Mouse (Mus musculus): ENCODE measurements around the gene H2-DMb2.

The H2-DMb2 gene
- long read RNA-seq, experiment 1, partial matches to known transcripts = 0 of 3 reads
- long read RNA-seq, experiment 1, other reads (novel, unspliced or antisense) = 0 of 3 reads
- long read RNA-seq, experiment 2, partial matches to known transcripts = 1 of 3 reads
- long read RNA-seq, experiment 2, other reads (novel, unspliced or antisense) = 0 of 3 reads

DNA sequence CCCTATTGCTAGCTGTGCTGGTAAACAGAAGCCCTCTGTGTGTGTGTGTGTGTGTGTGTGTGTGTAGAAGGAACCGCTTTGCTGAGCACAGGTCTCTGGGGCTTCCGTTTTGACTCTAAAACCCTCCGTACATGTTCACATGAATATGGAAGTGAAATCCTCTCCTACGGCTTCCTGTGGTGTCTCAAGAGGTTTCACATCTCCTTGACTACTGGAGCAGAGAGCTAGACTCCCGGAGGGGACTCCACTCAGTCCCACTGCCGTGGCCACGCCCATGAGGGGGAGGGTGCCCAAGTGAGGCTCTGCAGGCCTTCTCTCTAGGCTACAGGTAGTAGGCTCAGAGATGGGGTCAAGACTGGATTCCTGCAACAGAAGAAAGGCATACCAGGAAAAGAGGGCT is at the start of gene H2-DMb2:
H2-DMb2 (plus strand) TSS at position 275 of the 400 bp plus-strand sequence.
- intact Hi-C loops (cut with DNase I) = no loop called here

DNA sequence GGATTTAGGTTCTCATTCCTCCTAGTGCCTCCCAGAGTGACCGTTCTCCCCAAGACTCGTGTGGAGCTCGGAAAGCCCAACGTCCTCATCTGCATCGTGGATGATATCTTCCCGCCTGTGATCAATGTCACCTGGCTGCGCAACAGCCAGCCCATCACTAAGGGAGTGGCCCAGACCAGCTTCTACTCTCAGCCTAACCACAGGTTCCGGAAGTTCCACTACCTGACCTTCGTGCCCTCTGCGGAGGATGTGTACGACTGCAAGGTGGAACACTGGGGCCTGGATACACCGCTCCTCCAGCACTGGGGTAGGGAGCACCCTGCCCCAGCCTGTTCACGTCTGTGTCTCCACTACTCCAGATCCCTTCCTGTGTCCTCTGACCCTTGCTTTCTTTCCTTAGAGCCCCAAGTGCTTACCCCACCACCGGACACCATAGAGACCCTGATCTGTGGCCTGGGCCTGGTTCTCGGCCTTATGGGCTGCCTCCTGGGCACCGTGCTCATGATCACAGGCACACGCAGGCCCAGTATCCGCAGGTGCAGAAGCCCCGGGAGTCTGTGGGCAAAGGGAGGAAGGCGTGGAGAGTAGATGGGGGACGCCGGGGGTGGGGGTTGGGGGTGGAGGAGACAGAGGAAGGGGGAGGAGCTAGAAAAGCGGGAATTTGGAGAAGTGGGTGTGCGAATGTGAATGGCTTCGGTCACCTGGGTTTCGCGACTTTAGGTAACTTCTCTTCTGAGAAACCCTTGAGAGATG is 48.6 kb upstream of the H2-DMb2 start:
- intact Hi-C loops (cut with DNase I) = no loop called here

DNA sequence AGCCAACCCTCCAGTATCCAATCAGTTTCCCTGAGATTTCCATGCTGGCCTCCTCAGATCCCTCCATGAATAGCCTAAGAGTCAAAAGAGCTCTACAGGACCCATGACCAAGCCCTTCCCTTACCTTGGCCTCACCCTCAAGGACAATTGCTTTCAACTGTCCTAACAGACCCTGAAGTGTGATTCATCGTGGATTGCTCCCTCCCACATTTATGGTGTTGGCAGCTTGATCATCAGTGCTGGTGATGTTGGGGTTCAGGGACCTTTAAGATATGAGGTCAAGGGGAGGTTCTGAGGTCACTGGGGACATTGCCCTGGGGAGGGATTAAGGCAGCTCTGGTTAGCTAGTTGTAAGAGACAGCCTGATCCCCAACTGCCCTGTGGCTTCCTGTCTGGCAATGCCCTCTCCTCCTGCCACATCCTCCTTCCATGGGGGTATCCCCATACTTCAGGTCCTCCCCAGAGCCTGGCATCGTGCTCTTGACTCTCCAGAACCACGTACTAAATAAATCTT is 46.6 kb upstream of the H2-DMb2 start:
- intact Hi-C loops (cut with DNase I) = no loop called here

DNA sequence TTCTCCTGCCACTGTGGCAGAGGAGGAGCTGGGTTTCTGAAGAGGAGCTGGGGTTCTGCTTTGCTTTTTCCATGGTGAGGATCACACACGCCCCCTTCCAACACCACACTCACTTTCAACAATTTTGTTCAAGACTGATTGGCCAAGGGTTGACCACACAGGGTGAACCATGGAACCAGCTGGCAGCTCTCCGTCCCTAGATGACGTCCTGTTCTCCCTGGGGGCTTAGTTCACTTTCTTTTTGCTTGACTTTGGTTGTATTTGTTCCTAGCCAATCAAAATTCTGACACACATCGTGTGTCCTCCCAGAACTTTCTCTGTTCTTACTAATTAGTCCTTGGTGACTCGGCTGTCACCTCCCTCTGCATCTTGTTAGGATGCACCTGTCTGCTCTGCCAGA is 45.8 kb upstream of the H2-DMb2 start:
- intact Hi-C loops (cut with DNase I) = no loop called here

DNA sequence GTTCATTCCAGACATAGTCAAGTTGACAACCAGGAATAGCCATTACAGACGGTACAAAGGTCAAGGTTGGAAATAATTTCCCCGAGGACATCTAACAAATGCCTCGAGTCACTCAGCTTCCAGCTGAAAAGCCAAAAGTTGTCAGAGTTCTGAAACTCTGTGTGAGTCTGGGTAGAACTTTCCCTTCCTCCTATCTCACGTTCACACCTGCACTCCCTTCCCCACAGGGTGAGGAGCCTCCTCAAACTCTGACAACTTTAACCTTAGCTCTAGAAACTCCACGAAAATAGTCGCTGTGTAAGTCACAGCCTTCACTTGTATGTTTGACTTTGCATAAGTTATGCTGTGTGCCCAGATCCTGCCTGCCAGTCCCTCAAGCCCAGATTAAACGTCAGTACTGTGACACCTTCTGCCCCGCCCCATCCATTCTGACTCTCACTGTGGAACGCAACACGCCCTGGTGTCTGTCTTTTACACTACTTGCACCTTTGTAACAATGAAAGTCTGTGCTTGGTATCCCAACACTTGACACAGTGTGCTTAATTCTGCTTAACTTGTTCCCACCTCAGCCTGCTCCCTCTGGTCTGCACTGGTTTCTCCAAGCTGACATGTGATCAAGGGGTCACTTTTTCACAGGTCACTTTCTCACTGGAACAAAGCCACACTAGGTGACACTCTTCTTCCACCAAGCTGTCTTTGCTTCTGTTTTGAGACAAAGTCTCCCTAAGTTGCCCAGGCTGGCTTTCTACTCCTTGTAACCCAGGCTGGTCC is 44.2 kb upstream of the H2-DMb2 start:
- intact Hi-C loops (cut with DNase I) = no loop called here

DNA sequence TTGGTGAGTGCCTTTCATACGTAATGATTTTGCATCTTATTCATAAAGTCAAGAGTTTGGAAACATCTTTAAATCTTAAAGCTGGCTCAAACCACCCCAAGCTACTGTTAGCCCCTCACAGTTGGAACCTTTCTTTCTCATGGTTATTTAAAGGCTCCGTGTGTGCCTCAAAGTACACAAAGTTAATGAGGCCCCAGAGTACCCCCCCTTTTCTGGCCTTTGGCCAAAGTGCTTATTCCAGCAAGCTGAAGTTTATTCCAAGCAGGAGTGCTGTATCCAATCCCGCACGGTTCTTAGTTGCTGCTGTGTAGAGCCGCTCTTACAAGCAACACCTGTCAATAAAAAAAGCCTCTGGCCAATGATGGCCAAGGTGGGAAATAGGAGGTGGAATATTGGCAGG is 43.6 kb upstream of the H2-DMb2 start:
- intact Hi-C loops (cut with DNase I) = no loop called here

DNA sequence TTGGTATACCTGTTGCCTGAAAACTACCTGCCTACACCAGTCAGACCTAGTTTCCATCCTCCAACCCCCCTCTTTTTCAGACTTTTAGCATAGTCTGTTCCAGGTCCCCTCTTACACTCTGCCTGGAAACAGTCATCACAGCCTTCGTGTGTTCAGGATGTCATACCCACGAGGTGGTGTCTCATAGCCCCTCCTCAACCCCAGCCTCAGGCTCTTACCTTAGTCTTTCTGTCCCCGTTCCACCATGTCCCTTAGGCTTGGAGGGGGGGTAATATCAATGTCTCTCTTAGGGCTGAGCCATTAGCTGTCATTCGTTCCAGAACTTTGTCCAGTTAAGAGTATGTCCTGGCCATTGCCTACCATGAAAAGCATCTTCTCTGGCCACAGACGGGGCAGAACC is 41.9 kb upstream of the H2-DMb2 start:
- intact Hi-C loops (cut with DNase I) = no loop called here

DNA sequence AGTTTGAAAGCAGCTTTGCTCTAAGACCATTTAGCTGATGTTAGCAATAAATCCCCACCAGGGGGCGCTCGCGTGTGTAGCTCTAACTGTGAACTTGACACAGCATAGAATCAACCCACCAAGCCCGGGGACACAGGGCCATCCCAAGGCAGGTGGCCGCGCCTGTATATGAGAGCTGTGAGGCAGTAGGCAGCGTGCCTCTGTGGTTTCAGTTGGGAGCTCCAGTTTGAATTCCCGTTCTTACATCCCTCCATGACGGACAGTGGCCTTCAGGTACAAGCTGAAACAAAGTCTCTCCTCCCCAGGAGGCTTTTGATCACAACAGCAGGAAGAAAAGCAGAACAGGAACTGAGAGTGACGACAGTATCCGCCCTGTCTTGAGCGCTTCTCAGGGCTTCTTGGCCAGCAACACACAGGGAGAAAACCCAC is 41.5 kb upstream of the H2-DMb2 start:
- intact Hi-C loops (cut with DNase I) = no loop called here

DNA sequence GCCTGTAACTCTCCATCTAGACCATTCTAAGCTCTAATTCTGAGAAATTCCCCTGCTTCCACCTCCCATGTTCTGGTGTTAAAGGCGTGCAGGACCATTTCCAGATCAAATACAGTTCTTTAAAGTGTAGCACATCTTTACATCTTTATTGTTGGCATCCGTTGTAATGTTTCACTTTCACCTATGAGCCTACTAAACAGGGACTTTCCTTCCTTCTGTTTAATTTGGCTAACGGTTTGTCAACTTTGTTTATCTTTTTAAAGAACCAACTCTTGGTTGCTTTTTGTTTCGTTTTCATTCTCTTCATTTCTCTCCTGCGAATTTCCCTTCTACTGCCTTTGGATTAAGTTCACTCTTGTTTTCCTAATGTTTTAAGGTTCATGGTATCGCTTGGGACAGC is 40.3 kb upstream of the H2-DMb2 start:
- intact Hi-C loops (cut with DNase I) = no loop called here

DNA sequence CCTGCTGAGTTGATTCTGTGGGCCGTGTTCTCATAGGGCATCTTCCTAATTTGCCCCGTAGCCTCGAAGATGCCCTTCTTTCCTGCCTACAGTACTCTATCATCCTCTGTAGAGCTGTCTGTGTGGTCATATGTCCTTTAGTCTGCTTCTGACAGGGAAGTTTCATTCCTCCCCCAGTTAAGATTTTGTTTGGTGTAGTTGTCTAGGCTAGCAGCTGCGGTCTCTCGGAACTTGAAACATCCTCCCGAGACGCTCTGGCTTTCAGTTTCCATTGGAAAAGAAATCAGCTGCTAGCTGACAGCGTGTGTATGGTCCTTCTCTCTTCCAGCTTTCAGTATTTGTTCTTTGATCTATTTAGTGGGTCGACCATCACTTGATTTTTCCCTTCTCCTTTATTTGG is 38.3 kb upstream of the H2-DMb2 start:
- intact Hi-C loops (cut with DNase I) = no loop called here

DNA sequence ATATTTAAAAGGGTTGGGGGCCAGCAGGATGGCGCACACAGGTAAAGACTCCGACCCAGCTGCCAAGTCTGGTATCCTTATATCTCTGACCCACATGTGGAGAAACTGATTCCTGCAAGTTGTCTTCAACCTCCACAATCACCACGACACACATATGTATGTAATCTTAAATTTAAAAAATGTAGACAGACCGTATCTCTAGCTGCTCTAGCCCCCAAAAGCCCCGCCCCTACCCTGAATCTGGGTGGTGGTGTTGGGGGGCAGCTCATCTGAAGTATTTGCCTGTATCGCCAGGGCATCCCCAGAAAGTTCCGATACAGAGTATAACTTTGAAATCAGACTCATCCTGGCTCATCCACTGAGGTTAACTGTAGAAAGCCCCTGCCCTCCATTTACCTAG is 36.6 kb upstream of the H2-DMb2 start:
- intact Hi-C loops (cut with DNase I) = no loop called here

DNA sequence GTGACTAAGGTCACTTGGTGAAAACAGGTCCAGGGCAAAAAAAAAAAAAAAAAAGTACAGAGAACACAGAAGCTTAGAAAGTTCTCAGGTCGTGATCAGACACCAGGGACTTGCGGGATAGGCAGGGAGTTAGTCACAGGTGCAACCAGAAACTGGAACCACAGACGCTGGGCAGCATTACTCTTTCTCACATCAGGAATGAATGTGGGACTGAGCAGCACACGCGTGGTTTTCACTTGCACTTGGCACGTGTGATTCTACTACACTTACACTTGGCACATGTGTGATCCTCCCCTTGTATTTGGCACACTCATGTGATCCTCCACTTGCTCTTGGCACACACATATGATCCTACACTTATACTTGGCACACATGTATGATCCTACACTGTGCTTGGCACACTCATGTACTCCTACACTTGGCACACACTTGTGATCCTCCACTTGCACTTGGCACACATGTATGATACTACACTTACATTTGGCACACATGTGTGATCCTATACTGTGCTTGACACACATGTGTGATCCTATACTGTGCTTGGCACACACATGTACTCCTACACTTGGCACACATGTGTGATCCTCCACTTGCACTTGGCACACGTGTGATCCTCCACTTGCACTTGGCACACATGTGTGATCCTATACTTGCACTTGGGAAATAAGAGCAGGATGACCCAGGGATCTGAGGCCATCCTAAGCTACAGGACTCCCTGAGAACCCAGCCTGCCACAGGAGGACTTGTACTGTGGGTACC is 35.8 kb upstream of the H2-DMb2 start:
- intact Hi-C loops (cut with DNase I) = no loop called here

DNA sequence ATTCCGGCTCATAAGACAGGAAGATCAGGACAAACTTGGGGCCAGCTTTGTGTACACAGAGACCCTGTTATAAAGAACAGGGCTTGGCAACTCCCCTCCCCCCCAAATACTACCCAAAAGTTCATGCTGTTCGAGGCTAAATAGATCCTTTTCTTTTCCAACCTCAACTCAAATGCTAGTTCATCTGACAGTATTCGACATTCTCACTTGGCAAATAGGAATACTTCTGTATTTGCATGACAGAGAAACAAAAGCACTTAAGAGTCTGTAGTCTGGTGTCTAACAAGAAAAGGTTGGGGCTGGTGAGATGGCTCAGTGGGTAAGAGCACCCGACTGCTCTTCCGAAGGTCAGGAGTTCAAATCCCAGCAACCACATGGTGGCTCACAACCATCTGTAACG is 34.6 kb upstream of the H2-DMb2 start:
- intact Hi-C loops (cut with DNase I) = no loop called here

DNA sequence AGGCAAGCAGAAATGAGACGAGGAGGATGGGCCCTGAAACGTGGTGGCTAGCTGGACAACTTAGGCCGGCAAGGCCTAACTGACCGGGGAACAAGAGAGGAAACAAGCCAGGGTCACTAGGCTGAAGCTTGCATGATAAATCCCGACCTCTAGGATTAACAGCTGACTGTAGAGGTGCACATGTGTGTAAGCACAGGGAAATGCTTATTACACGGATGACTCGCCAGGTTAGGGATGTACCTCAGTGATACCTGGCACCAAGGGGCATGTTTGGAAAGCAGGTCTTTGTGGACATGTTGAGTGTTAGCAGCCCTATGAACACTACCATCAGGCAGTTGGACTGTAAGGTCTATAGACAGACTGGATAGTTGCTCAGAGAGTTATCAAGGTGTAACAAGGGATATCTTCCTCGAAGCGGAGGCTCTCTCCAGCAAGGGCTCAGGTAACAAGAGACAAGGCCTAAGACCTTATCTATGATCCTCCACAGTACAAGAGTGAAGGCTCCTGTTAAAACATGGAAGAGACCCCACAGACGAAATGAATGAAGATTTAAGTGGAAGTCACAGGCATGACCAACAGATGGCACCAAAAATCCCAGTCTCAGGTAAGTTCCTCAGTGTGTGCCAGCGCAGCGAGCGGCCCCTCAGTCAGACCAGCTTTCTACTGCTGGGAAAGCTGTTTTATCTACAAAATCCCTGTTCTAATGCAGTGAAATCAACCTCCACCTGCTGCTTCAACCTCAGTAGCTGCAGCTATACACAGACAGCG is 33.9 kb upstream of the H2-DMb2 start:
- intact Hi-C loops (cut with DNase I) = no loop called here

DNA sequence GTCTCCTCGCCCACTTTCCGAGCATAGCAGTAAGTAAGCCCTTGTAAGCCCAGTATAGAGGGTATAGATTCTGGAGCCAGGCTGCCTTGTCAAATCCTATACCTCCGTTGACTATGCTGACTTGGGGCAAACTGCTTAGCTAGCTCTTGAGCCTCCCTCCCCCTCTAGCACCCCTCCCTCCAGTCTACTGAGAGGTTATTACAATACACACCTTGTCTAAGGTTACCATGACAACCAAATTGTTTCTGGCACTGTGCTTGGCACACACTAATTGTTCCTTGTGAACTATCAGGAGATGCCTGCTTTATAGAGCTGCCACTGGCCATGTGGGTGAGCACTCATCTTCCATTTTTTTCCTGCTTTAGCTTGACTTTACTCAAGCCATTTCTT is 33.3 kb upstream of the H2-DMb2 start:
- intact Hi-C loops (cut with DNase I) = no loop called here

DNA sequence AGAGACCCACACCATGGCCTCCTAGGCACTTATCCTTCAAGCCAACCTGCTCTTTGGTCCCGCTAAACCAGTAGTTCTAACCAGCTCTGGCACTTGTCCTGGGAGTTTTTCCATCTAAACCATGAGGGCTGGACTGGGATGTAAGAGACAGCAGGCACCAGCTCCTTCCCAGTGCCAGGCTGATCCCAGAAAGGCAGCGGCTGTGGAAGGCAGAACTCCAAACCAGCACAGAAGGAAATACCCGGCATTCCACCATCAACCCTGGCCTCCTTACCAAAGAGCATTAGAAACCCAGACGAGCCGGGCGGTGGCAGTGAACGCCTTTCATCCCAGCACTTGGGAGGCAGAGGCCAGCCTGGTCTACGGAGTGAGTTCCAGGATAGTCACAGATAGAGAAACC is 32.8 kb upstream of the H2-DMb2 start:
- intact Hi-C loops (cut with DNase I) = no loop called here

DNA sequence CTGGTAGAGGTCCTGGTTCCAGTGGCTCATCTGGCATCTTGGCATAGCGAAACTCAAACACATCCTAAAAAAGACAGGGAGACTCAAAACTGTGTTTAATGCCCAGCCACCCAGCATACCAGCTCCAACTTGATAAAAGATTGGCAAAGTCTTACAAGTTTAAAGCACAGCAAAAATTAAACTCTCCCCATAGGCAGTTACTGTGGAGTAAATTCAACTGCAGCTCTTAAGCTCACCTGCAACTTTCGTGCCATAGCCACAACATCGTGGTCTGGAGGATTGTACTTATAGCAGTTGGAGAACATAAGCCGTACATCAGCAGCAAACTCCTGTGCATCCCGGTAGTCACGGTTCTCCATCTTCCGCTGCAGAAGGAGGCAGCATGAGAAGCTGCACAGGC is 29.0 kb upstream of the H2-DMb2 start:
- intact Hi-C loops (cut with DNase I) = no loop called here

DNA sequence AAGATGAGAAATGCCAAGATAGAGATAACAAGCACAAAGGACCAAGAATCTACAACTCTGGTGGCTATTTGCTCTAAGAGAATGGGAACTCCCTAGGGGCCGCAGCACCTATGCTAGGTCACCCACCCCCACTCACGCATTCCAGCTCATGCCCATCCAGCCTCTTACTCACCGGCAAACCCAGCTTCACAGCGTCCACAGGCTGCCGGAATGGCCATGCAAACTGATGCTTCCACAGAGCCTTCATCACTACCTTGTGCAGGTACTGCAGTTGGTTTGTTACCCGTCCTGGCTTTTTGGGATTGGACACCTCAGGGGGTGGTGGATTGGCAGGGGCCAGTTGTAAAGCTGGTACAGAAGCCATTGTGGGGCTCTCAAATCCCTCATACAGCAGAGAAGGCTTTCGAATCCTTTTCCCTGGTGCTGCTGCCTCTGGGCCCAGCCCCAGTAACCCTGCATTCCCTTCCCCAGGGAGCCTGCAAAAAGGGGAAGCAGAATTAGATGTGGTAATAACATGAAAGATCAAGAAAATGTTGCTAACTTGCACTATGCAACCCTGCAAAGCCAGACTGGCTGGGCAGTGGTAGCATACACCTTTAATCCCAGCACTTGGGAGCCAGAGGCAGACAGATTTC is 26.3 kb upstream of the H2-DMb2 start:
- intact Hi-C loops (cut with DNase I) = loop anchor here (5.0 kb wide), 1 partner anchor 80 kb away; the partner anchor contains the start of gene Col11a2

DNA sequence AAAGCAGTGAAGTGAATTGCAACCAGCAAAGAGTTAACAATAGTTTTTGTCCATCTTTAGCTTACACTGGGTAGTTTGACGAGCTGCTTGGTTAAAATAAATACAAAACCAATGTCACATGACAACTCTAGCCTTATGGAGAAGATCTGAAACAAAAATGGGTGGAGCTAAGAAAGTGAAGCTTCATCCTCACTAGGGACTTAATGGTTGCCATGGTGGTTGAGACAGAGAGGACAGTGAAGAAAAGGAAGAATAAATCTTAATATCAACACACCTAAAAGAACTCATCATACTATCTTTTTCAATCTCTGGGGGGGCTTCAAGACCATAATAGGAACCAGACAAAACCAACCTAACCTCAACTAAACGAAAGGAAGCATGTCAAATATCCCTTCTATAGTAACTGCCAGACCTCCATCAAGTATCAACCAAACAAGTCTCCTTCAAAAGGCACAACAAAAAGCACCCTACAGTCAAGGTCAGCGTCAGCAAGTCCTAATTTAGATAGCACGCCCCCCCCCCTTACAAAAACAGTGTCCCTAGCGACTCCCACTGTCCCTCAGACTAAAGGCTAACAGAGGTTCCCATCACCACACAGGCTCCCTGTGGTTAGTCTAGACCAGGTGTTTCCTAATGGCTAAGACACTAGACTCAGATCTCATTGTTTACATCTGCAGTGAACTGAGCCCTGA is 25.5 kb upstream of the H2-DMb2 start:
- intact Hi-C loops (cut with DNase I) = loop anchor here (5.0 kb wide), 1 partner anchor 80 kb away; the partner anchor contains the start of gene Col11a2

All from adrenal gland (tissue).